Mouse (Mus musculus) MEL-GATA-1-ER (cell line): ENCODE data around the gene Osgepl1.
A peak's percentile ranks its signal among the peaks of the same experiment; 100 is the strongest.
"Not testable (repeated sequence)": the region's sequence is repeated elsewhere in the genome, so short reads cannot be mapped to it uniquely, and the experiment has no call there.

ENCODE experiments used
- DNase-seq: peaks from one replicate; pipeline ENCODE4 v3.0.0-alpha.2; 2012; ENCODE audit warnings: low read depth; ENCODE audit errors: extremely low read depth

Osgepl1 gene

GRCm38 (mm10) chr1:53312989-53313967 is at the start of gene Osgepl1:
Gene Osgepl1, plus strand, starts transcription at chr1:53313624.
- DNase-seq: peak; percentile 81

GRCm38 (mm10) chr1:53264958-53265612 is 48.3 kb upstream of the Osgepl1 start:
- DNase-seq: peak; percentile 26

GRCm38 (mm10) chr1:53269901-53270300 is 43.5 kb upstream of the Osgepl1 start:
- DNase-seq: no peak

- DNase-seq: no peak
Measured at GRCm38 (mm10) chr1:53272646-53273045, 40.8 kb upstream of the Osgepl1 start.

- DNase-seq: no peak
Measured at GRCm38 (mm10) chr1:53291197-53291596, 22.2 kb upstream of the Osgepl1 start.

- peak; percentile 93 for DNase-seq
Measured at GRCm38 (mm10) chr1:53296581-53297383, 16.6 kb upstream of the Osgepl1 start, which contains the start of the genes Pms1, Ormdl1 and Gm28778. Gene Pms1, minus strand, starts transcription at chr1:53297018. Gene Ormdl1, plus strand, starts transcription at chr1:53297095. Gene Gm28778, plus strand, starts transcription at chr1:53297111.

- DNase-seq: no peak
Measured at GRCm38 (mm10) chr1:53300506-53300905, 12.9 kb upstream of the Osgepl1 start.

- DNase-seq: no peak
Measured at GRCm38 (mm10) chr1:53321662-53322344, 8.4 kb downstream of the Osgepl1 start.

- DNase-seq: no peak
Measured at GRCm38 (mm10) chr1:53323254-53323653, 9.8 kb downstream of the Osgepl1 start.

- DNase-seq: no peak
Measured at GRCm38 (mm10) chr1:53324277-53324676, 10.9 kb downstream of the Osgepl1 start.

GRCm38 (mm10) chr1:53324827-53325494 is 11.5 kb downstream of the Osgepl1 start:
- no peak for DNase-seq

- DNase-seq: not testable (repeated sequence)
Measured at GRCm38 (mm10) chr1:53333527-53333926, 20.1 kb downstream of the Osgepl1 start.

- no peak for DNase-seq
Measured at GRCm38 (mm10) chr1:53335465-53335864, 22.0 kb downstream of the Osgepl1 start.

GRCm38 (mm10) chr1:53337403-53337802 is 24.0 kb downstream of the Osgepl1 start:
- not testable (repeated sequence) for DNase-seq

- no peak for DNase-seq
Measured at GRCm38 (mm10) chr1:53341071-53341470, 27.6 kb downstream of the Osgepl1 start.

GRCm38 (mm10) chr1:53352327-53353261 is 39.2 kb downstream of the Osgepl1 start, which contains the start of the genes Asdurf, Gm28551 and Asnsd1:
Gene Asdurf, minus strand, starts transcription at chr1:53352619.
Gene Gm28551, minus strand, starts transcription at chr1:53352667.
Gene Asnsd1, minus strand, starts transcription at chr1:53352752.
- peak; percentile 92 for DNase-seq

- DNase-seq: no peak
Measured at GRCm38 (mm10) chr1:53358988-53359387, 45.6 kb downstream of the Osgepl1 start.
